Mouse (Mus musculus) brain, embryonic 18.5 days (tissue): Measurements from ENCODE around the gene F3.
"Not testable (repeated sequence)": the region's sequence is repeated elsewhere in the genome, so short reads cannot be mapped to it uniquely, and the experiment has no call there.

Source experiments
- DNase-seq: peaks from one replicate; pipeline ENCODE4 v3.0.0-alpha.2; 2012; ENCODE audit warnings: low read depth, low spot score

Gene F3

DNA sequence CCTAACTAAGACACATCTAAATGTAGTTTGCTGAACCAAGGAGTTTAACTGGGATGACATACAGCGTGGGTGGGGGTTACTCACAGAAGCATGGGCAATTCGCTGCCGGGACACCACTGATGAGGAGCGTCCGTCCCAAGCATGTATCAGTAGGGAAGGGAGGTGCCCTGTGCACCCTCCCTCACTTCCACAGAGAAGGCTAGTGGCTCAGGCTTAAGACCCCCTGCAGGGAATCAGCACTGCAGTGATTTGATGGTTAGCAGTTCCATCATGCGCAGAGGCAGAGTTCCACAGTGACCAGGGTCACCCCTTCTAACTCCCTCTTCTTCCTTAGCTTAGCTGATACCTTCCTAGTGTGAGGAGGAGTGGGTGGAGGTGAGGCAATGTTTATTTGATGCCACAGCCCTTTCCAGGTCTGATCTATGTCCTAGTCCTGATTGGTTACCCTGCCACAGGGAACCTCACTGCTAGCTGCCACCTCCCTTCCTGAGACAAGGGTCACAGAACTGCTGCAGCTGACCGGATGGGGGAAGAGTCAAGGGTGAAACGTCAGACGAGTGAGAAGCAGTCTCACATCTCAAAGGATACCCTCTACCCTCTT lies 15.5 kb downstream of the F3 start:
- DNase-seq, result no peak

DNA sequence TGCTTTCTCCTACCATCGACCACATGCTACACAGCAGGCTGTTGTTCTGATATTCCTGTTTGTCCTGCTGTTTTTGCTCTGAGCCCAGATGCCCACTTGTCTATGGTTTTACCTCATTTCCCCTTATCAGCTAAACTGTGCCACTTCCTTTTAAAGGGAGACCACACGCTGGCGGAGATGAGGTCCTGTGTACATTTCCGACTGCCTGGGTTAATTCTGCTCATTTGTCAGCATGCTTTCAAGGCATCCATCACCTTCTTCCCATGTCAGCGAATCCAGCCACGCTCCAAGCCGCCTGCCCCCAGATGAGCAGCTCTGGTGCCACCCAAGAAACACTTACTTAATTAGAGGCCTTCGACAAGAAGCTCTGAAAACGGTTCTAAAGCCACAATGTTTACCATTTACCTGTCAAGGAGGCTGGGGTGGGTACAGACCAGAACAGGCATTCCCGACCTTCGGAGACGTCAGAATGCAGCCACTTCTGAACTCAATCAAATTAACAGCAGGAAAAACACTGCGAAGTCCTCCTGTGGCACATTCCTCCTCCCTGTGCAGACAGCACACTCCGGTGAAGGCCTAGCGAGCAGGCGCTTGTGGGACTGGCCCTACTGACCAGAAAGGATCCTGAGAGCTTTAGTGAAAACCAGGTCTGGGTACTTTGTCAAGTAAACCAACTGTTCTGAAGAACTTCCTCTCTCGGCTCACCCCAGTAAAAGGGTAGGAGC lies 16.3 kb downstream of the F3 start:
- DNase-seq, result no peak

DNA sequence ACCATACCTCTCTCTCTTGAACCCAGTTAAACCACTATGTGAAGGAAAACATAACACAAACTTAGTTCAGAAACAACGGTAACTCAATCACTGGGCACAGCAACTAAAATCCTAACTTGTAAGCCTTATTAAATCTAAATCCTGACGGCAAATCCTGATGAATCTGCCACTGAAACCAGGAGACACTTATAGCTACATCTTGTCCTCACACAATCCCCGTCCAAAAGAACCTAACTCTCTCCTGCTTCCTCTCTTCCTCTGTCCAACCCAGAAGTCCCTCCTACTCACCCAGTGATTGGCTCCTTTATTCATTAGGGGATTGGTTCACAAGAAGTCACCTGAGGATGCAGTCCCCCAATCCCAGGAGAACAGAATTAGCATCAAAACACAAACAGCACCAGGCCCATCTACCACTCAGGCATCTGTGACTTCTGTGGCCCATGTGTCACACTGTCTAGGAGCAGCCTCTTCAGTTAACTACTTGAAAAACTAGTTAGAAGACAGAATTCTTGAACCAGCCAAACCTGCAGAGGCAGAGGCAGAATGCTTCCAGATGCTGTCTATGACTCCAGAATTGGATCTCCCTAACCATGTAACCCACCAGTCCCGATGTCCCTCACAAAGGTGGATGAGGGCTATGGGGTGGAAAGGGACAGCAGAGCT lies 18.0 kb downstream of the F3 start:
- DNase-seq, result not testable (repeated sequence)

DNA sequence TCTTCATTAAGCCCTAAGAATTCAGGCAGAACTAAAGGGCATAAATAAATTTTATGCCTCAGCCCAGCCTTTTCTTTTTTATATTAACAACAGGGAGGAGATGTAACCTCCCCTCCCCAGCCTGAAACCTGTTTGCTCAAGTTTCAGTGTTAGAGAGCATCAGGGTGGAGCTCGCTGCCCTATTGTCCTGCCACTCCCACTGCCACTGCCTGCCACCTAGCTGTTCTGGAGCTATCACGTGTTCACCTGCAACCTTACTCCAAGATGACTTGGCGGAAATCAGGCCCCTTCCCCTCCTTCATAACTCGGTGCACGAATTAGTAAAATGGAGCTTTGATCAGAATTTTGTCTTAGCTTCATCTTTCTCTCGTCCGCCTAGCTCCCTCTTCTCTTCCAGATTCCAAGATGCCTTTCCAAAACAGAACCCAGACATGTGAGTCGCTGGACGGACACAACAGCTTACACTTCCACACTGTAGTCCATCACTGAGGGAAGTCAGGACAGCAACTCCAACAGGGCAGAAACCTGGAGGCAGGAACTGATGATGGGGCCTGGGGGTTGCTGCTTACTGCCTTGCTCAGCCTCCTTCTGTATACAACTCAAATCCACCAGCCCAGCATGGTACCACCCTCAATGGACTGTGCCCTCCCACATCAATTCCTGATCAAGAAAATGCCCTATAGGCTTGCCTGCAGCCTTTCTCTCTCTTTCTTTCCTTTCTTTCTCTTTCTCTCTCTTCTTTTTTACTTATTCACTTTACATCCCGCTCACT lies 31.2 kb downstream of the F3 start:
- not testable (repeated sequence) for DNase-seq

DNA sequence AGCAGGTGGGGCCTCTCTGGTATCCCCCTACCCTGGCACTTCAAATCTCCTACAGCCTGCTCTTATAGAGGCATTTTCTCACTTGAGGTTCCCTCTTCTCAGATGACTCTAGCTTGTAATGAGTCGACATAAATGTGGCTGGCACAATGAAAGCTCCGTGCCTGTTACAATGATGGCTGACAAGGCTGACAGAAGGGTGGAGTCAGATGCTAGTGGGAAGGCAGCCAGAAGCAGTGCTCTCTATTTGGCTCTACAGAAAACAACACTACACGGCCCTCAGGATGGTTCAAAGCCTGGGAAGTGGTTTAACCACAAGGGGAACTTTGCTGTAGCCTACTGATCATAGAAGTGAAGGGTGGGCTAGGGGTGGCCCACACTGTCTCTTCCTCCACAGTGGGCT lies 31.8 kb downstream of the F3 start:
- no peak for DNase-seq

- no peak for DNase-seq
Observed at GRCm38 (mm10) chr3:121758373-121758772, 35.0 kb downstream of the F3 start.

- no peak for DNase-seq
Observed at GRCm38 (mm10) chr3:121762056-121762852, 38.9 kb downstream of the F3 start.

DNA sequence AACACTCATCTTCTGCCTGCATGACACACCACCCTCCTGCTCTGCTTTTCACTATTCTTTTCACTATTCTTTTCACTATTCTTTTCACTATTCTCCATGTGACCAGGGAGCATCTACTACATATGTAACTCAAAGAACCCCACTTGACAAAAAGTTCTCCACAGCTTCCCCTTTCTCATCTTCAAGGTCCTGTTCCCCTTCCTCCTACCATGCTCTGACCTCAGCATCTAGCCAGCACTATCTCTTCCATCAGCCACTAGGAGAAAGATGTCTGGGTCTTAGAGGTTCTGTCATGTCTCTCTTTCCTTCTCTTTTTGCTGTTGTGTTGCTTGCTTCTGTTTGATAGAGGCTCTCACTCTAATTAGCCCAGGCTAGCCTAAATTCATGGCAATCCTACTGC lies 42.7 kb downstream of the F3 start:
- no peak for DNase-seq

- no peak for DNase-seq
Observed at GRCm38 (mm10) chr3:121766818-121767217, 43.5 kb downstream of the F3 start.

GRCm38 (mm10) chr3:121768770-121769169 lies 45.4 kb downstream of the F3 start:
- DNase-seq, result no peak

- not testable (repeated sequence) for DNase-seq
Observed at GRCm38 (mm10) chr3:121773336-121773735, 50.0 kb downstream of the F3 start.

DNA sequence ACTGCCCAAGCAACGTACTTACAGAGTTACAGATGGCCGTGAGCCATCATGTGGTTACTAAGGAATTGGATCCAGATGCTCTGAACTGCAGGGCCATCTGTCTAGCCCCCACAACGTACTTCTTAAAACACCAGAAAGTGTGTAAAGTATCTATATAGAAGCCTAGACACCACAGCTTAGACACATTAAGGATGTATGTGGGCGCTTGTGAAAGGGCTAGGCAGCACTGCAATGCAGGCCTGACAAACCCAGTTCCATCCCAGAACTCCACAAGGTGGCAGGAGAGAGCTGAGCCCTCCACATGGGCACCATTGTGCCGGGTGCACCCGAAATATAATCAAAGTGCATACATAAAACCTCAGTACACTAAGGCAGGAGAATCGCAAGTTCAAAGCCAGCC lies 54.6 kb downstream of the F3 start:
- DNase-seq, result no peak

GRCm38 (mm10) chr3:121783020-121783419 lies 59.7 kb downstream of the F3 start:
- no peak for DNase-seq
